Mouse (Mus musculus): ENCODE results near the gene Yif1b. TPM values are rescaled to one million over a fixed set of nuclear protein-coding genes. Genes with fewer than 3 reads are reported as not detected.
A peak's percentile ranks its signal among the peaks of the same experiment; 100 is the strongest.
"Not testable (repeated sequence)": the region's sequence is repeated elsewhere in the genome, so short reads cannot be mapped to it uniquely, and the experiment has no call there.

The Yif1b gene
- total RNA-seq (2015; ENCODE audit: low replicate concordance), result 8.0 and 14.8 TPM in 2 replicates
- total RNA-seq (2017; ENCODE audit: low replicate concordance), result 5.6 and 6.9 TPM in 2 replicates

DNA sequence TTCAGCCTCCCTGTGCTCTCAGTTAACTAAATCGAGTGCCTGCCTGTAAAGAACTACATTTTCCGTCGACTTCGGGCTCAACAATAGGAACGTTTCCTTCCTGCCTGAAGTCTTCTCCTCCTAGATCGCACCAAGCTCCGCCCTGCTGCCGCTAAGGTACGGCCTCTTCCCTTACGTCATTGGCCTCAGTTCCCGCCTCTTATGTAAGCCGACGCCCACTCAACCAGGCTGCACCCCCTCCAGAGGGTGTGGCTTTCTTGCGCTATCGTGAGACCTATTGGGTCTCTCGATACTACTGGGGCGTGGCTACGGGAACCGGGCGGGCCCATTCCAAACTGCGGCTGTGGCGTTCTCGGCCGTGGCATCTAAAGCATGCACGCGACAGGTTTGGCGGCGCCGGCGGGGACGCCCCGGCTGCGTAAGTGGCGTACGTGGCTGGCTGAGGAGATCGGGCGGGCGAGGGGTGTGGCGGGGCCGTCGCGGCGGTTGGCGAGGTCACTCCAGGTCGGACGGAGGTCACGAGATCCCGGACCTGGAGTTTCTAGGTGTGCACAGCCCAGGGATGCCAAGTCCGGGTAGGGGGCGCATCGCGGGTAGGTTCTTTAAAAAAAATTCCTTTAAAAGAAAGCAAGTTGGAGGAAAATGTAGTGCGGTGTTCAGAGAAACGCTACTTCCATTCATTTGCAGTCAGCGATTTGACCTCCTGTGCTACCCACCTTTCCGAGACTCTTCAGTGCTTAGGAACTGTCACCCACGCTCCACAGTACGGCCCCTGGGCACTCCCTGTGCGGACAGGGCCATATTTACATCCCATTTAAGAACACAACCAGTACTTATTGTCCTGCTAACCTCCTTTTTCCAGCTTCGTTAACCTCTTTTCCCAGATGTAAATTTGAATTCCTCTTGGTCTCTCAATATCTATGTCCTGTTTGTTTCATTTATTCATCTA lies at the start of gene Yif1b:
Gene Yif1b (plus strand): TSS at position 311 of the 949 bp plus-strand sequence.
- peak; percentile 97 for ATAC-seq (replicated peaks; ENCODE audit: low FRiP score, poor library complexity, severe bottlenecking)

- ATAC-seq (replicated peaks; ENCODE audit: low FRiP score, poor library complexity, severe bottlenecking), result not testable (repeated sequence)
Measured at GRCm38 (mm10) chr7:29194230-29194629, 43.9 kb upstream of the Yif1b start.

DNA sequence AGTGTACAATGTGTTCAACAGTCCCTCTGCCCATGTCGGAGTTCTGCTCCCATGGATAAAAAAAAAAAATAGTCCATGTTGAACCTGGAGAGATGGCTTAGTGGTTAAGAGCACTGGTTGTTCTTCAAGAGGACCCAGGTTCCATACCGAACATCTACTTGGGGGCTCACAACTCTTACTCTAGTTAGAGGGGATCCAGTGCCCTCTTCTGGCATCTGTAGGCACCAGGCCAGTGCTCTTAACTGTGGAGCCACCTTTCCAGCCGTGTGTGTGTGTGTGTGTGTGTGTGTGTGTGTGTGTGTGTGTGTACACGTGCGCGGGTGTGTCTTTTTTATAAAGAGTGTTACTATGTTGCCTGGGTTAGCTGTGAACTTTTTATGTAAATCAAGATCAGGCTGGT lies 35.6 kb upstream of the Yif1b start:
- no peak for ATAC-seq (replicated peaks; ENCODE audit: low FRiP score, poor library complexity, severe bottlenecking)

GRCm38 (mm10) chr7:29211013-29211412 lies 27.1 kb upstream of the Yif1b start:
- ATAC-seq (replicated peaks; ENCODE audit: low FRiP score, poor library complexity, severe bottlenecking), result not testable (repeated sequence)

DNA sequence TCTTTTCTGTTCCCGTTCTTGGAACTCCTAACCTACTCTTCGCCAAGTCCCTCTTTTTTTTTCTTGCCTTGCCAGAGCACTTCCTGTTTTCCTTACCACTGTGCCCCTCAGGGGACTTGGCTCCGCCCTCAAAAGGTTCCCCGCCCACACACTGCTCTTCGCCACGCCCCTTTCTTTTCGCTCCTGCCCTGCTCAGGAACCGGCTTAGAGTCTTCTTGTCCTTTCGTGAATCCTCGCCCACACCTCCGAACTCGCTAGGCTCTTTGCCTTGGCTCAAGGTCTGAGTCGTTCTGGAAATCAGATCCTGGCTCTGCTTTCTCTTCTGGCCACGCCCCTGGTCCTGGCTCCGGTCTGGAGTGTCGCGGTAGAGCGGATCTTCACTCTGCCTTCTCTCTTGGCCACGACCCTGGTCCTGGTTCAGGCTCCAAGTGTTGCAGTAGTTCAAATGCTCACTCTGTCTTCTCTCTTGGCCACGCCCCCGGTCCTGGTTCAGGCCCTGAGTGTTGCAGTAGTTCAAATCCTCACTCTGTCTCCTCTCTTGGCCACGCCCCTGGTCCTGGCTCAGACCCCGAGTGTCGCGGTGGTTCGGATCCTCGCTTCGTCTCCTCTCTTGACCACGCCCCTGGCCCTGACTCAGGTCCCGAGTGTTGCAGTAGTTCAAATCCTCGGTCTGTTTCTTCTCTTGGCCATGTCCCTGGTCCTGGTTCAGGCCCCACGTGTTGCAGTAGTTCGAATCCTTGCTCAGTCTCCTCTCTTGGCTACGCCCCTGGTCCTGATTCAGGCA lies 26.5 kb upstream of the Yif1b start:
- peak; percentile 55 for ATAC-seq (replicated peaks; ENCODE audit: low FRiP score, poor library complexity, severe bottlenecking)

DNA sequence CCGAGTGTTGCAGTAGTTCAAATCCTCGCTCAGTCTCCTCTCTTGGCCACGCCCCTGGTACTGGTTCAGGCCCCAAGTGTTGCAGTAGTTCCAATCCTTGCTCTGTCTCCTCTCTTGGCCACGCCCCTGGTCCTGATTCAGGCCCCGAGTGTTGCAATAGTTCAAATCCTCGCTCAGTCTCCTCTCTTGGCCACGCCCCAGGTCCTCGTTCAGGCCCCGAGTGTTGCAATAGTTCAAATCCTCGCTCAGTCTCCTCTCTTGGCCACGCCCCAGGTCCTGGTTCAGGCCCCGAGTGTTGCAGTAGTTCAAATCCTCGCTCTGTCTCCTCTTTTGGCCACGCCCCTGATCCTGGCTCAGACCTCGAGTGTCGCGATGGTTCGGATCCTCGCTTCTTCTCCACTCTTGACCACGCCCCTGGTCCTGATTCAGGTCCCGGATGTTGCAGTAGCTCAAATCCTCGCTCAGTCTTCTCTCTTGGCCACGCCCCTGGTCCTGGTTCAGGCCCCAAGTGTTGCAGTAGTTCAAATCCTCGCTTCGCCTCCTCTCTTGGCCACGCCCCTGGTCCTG lies 25.8 kb upstream of the Yif1b start:
- ATAC-seq (replicated peaks; ENCODE audit: low FRiP score, poor library complexity, severe bottlenecking), result no peak

DNA sequence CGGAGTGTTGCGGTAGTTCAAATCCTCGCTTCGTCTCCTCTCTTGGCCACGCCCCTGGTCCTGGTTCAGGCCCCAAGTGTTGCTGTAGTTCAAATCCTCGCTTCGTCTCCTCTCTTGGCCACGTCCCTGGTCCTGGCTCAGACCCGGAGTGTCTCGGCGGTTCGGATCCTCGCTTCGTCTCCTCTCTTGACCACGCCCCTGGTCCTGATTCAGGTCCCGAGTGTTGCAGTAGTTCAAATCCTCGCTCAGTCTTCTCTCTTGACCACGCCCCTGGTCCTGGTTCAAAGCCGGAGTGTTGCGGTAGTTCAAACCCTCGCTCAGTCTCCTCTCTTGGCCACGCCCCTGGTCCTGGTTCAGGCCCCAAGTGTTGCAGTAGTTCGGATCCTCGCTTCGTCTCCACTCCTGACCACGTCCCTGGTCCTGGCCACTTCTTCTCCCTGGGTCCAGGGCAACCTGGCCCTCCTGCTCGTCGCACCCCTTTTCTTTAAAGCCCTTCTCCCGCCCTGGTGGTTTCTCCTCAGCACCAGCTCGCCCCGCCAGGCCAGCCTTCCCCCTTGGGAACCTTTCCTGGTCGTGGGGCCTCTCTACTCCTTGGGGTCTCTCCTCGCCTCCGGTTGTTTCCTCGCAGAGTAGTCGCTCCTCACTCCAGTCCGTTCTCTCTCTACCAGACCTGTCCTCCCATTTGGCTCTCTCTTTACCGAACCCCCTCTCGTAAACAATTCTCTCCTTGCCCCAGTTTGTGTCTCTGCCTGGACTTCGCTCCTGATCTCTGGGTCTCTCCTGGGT lies 25.2 kb upstream of the Yif1b start:
- not testable (repeated sequence) for ATAC-seq (replicated peaks; ENCODE audit: low FRiP score, poor library complexity, severe bottlenecking)

- ATAC-seq (replicated peaks; ENCODE audit: low FRiP score, poor library complexity, severe bottlenecking), result no peak
Measured at GRCm38 (mm10) chr7:29213675-29214082, 24.4 kb upstream of the Yif1b start, which contains the start of gene Catsperg1. TSS of gene Catsperg1 (minus strand) at chr7:29214035.

DNA sequence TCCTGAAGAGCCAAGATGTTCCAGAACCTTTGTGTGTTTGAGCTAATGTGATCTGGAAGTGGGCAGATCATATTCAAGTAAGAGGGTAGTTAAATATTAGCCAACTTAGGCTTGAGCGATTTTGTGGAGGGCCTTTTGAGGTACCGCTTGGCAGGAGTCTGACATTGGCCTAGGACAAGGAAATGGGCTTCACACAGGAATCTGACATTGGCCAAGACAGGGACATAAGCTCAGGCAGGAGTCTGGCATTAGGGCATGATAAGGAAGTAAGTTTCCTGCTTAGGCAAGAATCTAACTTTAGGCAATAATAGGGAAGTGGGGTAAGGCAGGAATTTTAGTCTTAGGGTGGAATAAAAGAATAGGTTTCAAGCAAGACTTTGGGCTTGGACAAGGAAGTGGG lies 23.9 kb upstream of the Yif1b start:
- ATAC-seq (replicated peaks; ENCODE audit: low FRiP score, poor library complexity, severe bottlenecking), result no peak

DNA sequence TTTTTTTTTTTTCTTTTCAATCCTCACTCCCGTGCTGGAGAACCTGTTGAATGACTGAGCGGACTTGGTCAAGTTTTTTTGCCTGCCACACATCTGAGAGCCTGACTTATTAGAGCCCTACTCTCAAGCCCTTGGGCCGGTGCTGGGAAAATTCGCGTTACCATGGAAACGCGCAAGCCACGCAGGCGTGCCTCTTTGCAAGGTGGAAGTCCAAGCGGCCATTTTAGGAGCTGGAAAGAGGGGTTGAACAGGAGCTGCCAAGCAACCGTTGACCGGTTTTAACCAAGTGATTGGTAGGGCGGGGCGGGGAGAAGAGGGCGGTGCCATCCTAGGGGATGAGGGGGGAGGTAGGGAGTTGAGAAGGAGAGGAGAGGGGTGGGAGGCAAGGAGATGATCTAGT lies 23.3 kb upstream of the Yif1b start:
- ATAC-seq (replicated peaks; ENCODE audit: low FRiP score, poor library complexity, severe bottlenecking), result no peak

- no peak for ATAC-seq (replicated peaks; ENCODE audit: low FRiP score, poor library complexity, severe bottlenecking)
Measured at GRCm38 (mm10) chr7:29224756-29225394, 13.3 kb upstream of the Yif1b start.

DNA sequence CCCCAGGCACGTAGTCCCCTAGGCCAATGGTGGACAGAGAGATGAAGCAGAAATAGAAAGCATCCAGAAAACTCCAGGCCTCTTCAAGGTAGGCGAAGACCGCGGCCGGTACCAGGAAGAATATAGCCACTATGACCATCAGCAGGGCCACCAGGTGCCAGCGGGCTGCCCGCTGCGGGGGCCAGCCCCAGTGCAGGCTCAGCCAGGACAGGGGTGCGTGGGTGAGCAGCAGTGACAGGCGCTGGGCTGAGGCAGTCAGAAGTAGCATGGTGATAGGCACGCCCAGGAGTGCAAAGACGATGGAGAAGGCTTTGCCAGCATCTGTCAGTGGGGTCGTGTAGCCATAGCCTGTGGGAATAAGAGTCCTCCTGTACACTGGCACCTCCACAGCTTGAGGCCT lies 12.6 kb upstream of the Yif1b start:
- no peak for ATAC-seq (replicated peaks; ENCODE audit: low FRiP score, poor library complexity, severe bottlenecking)

GRCm38 (mm10) chr7:29228202-29228601 lies 9.9 kb upstream of the Yif1b start:
- no peak for ATAC-seq (replicated peaks; ENCODE audit: low FRiP score, poor library complexity, severe bottlenecking)

GRCm38 (mm10) chr7:29230560-29230959 lies 7.6 kb upstream of the Yif1b start:
- ATAC-seq (replicated peaks; ENCODE audit: low FRiP score, poor library complexity, severe bottlenecking), result no peak

GRCm38 (mm10) chr7:29231517-29231916 lies 6.6 kb upstream of the Yif1b start:
- no peak for ATAC-seq (replicated peaks; ENCODE audit: low FRiP score, poor library complexity, severe bottlenecking)

- ATAC-seq (replicated peaks; ENCODE audit: low FRiP score, poor library complexity, severe bottlenecking), result no peak
Measured at GRCm38 (mm10) chr7:29232247-29233013, 5.7 kb upstream of the Yif1b start, which contains the start of gene Kcnk6. TSS of gene Kcnk6 (minus strand) at chr7:29232515.

GRCm38 (mm10) chr7:29233745-29234144 lies 4.4 kb upstream of the Yif1b start:
- ATAC-seq (replicated peaks; ENCODE audit: low FRiP score, poor library complexity, severe bottlenecking), result no peak

- ATAC-seq (replicated peaks; ENCODE audit: low FRiP score, poor library complexity, severe bottlenecking), result no peak
Measured at GRCm38 (mm10) chr7:29234661-29235060, 3.5 kb upstream of the Yif1b start.

Measured in erythroid progenitor cell, adult 5-6 weeks (primary cell).